Mouse (Mus musculus) liver, postnatal 0 days (tissue): ENCODE measurements around the gene Klhdc7a.

Experiments
- CTCF ChIP-seq: sonication (generic); IDR thresholded peaks from 2 replicates; pipeline ENCODE4 v1.5.1; 2016; ENCODE audit warnings: antibody characterized with exemption, low read depth
- EP300 ChIP-seq: IDR thresholded peaks from 2 replicates; pipeline ENCODE4 v1.6.1; 2016; ENCODE audit warnings: antibody characterized with exemption, low read depth, mild to moderate bottlenecking

DNA sequence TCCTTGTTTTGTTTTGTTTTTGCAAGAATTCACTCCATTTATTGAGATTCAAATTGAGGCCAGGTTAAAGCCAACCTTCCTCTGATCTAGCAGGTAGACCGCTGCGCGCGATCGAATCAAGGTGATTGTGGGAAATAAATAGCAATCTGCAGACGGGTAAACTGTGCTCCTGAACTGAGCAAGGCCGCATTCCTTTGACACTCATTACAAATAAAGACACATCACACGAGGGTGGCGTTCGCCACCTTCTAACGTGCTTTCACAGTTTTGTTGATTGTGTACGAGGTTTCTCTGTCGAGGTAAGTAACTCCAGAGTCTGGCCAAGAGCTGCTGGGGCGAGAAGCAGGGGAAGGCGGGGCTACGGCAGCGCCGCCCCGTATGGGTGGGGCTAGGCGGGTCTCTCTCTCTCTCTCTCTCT is 17.4 kb downstream of the Klhdc7a start:
- no peak for TF ChIP-seq CTCF
- TF ChIP-seq EP300 = no peak
